Mouse (Mus musculus): ENCODE data around the gene Trpv2. TPM values are rescaled to one million over a fixed set of nuclear protein-coding genes. Genes with fewer than 3 reads are reported as not detected.

The Trpv2 gene
- total RNA-seq, 2 experiments from 2014 or later: 3.4 to 4.2 TPM

DNA sequence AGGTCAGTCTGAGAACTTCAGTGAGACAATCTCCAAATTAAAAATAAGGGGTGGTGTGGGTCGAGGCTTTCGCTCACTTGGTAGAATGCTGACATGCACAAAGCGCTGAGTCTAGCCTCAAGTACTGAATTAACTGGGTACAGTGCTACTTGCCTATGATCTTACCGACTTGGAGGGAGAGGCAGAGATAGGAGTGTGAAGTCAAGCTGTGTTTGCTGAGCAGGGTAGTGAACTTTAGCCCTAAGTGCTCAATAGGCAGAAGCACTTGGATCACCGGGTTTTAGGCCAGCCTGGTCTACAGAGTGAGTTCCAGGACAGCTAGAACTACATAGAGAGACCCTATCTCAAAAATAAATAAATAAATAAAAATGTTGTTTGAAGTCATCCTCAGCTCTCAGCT is 17.1 kb upstream of the Trpv2 start:
- no peak for DNase-seq (ENCODE audit: low spot score in 2 of 2)

DNA sequence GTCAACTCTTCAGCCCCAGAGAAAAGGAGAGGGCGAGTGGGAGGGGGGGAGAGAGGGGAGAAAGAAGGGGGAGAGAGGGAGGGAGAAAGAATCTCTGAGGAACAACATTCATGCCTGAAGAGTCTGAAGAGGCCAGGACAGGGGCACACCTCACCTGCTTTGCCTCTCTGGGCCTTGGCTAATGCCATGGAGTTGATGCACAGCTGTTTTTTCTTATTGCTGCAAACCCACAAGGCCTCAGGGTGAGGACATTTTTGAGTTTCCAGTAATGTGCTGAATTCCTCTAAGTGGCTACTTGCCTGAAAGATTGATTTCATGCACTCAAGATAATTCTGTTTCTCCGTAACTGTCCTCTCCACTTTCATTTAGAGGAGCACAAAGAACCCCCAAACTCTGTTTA is 16.1 kb upstream of the Trpv2 start:
- DNase-seq (ENCODE audit: low spot score in 2 of 2): no peak

DNA sequence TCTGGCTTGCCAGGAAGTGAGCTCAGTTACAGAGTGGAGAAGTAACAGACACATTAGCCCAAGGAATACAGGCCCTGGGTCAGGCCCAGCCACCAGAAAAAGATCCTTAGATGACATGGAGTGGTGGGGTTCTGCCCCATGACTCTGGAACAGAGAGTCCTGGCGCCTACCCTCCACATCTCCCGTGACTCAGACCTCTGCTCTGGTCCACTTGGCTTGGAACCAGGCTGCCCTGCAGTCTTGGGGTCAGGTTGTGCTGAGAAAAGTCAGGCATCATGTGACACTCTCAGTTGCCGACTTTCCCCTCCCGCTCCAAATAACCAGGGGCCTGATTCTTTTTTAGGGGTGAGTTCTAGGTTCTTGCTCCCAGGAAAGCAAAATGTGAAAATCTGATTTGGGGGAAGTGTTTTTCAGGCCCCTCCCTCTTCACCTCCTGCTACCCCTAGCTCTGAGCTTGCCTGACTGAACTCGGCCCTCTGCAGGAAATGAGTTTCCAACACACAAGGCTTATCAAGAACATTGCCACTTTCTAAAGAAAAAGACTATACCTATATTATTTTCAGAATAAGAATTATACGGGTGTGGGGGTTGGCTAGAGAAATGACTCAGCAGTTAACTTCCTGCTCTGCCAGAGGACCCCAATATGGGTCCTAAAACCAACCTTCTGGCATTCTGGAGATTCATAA is 15.2 kb upstream of the Trpv2 start:
- no peak for DNase-seq (ENCODE audit: low spot score in 2 of 2)

DNA sequence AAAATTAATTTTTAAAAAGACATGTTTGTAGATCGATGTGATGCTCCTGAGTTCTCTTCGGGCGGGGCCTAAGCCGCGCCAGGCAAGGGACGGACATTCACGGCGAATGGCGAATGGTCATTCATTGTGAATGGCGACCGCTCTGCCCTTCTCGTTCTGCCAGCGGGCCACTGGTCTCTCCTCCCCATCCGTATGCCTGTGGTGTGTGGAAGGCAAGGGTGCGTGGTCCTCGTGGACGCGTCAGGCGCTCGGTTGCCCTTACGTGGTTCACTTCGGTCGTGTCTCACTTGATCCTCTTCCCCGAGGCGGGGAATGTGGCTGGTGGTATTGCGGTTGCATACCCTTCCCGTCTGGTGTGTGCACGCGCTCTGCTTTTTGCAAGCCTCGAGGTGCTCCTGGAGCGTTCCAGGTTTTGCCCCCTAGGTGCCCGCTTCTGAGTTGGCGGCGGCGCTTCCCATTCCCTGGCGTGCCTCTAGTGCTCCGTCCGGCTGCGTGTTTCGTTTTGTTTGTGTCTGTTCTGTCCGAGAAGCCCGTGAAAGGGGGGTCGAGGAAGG is 13.7 kb upstream of the Trpv2 start:
- no peak for DNase-seq (ENCODE audit: low spot score in 2 of 2)

DNA sequence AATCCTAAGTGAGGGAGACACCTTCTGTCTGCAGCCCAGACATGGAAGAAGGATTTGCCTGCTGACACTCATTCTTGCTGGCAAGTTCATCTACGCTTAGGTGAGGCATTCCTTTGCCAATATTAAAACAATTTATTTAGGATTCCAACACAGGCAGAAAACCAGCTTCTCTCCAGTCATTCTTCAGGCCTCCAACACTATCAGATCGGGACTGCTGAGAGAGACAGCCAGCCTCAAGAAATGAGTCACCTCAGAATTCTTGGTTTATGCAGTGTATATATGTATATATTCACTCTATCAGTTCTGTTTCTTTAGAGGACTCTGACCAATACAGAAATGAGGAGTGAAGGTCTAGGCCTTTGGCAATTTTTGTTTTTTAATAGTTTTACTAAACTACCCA is 10.7 kb upstream of the Trpv2 start:
- DNase-seq (ENCODE audit: low spot score in 2 of 2): no peak

DNA sequence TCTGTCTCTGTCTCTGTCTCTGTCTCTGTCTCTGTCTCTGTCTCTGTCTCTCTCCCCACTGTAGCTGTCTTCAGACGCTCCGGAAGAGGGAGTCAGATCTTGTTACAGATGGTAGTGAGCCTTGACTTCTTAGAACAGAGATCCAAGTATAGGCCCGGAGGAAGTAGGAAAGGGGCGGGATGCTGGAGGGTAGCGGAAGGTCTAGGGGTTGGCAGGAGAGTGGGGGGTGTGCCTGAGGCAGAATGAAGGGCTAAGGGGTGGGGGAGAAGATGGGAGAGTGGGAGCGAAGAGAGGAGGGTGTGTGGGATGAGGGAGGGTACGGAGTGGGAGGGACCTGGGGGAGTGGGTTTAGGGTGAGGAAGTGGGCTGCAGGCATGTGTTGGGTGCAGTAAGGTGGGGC is 8.5 kb upstream of the Trpv2 start:
- no peak for DNase-seq (ENCODE audit: low spot score in 2 of 2)

DNA sequence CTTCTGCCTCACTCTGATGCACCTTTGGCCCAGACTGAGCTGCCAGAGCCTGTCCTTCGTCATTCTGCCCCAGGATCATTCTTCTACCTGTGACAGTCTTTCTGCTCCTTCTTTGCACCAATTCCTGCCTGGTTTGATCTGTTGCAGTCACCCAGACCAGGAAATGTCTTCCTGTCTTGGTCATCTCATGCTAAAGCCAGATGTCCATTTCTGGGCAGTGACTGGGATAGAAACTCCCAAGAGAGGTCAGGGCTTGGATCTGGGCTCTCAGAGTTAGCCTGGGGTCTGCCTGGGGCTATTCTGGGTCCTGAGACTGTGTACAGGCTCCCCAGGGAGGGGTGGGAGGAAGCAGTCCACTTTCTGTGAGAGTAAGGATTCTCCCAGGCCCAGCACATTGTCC is 8.1 kb upstream of the Trpv2 start:
- no peak for DNase-seq (ENCODE audit: low spot score in 2 of 2)

DNA sequence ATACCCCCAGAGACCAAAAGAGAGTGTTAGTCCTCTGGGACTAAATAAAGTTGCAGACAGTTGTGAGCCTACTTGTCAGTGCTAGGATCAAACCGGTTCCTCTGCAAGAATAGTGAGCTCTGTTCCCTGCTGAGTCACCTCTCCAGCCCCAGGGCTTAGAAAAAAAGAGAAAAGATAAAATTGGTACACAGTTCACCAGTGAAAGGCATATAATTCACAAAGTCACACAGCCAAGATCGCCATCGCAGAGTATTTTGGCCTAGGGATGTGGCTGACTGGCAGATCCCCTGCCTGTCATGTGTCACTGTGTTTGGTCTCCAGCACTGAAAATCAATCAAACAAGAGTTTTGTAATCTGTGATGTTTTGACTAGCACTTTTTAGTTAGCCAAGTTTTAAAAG is 6.0 kb upstream of the Trpv2 start:
- DNase-seq (ENCODE audit: low spot score in 2 of 2): no peak

DNA sequence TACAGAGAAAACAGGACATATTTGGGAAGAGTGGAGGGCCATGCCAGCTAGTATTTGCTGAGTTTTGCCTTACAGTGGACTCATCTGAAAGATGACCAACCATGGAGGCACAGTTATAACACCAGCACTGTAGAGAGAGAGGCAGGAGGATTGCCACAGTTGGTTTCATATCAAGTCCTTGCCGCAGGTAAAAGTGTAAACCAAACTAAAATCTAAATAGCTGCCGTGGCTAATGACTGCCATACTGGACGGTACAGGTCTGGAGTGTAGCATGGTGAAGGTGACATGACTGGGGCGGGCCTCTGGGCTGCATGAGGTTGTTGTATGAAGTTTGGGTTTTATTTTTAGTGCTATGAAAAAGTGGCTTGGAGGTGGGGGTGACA is 408 bp downstream of the Trpv2 start:
- no peak for DNase-seq (ENCODE audit: low spot score in 2 of 2)

DNA sequence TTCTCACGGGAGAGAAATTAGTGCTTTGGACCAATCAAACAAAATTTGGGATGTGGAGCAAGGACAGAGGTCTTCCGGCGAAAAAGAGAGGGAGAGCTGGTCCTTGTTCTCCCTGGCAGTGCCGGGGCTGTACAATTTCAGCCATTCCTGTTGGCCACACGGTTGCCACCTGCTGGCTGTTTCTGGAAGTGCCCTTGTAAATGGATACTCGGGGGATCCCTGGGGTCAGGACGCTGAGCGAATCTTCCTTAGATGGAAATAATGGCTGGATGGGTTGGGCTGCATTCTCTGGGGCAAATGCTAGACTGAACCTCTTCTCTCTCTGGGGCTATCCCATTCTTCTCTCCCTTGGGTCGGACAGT is 992 bp downstream of the Trpv2 start:
- DNase-seq (ENCODE audit: low spot score in 2 of 2): peak; percentile 69 to 71

DNA sequence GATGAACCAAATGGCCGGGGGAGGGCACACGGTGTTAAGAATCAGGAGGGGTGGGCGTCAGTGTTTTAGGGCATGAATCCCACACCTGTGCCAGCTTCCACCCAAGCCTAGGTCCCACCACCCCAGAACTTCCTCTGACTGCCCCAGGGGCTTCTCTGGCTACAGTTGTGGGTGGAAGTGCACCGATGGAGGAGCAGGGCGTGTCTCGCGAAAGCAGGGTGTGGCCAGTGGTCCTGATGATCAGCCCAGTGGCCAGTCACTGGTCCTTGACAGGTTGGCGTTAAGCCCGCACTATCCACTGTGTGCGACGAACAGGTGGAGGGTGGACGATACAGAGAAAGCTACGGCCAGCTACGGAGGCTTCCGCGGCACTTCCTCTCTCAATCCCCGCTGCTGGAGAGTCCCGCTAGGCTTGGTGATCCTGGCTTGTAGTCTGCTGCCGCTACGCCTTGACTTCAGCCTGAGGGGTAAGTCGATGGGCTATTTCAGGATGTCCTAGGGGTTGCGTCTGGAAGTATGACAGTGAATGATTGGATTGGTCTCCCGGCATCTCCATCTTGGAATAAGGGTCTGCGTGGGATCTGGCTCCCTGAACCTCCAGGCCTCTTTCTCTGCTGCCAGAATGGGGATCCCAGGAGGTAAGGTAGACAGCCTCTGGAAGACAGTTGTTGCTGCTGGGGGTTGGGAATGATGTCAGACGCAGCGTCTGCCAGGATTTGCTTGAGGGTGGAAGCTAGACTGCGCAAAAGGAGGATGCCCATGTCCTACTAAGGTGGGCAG is 1.6 kb downstream of the Trpv2 start:
- no peak for DNase-seq (ENCODE audit: low spot score in 2 of 2)

DNA sequence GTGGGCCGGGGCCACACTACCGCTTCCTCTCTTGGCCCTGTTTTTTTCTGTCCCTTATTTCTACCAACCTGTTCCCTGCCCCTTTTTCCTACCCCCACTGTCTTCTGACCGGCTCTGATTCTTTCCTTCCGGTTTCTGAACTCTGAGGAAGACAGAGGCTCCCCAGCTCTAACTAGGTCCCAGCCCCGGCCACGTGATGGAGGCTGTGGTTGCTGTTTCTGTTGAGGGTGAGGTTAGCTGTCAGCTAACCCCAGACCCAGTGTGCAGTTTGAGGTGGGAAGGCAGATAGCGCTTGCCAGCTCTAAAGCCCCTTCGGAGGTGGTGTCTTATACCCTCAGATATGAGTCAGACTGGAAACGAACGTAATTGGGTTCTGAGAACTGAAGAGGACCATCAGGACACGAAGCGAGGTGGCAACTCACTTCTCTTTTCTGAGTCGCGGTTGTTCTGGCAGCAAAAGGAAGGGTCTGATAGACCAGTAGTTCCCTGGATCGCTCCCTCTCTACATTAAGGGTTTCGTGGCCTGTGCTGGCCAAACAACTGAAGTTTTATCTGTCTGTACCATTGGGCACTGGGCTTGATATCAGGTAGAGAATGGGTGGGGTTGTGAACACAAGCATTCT is 2.4 kb downstream of the Trpv2 start:
- no peak for DNase-seq (ENCODE audit: low spot score in 2 of 2)

DNA sequence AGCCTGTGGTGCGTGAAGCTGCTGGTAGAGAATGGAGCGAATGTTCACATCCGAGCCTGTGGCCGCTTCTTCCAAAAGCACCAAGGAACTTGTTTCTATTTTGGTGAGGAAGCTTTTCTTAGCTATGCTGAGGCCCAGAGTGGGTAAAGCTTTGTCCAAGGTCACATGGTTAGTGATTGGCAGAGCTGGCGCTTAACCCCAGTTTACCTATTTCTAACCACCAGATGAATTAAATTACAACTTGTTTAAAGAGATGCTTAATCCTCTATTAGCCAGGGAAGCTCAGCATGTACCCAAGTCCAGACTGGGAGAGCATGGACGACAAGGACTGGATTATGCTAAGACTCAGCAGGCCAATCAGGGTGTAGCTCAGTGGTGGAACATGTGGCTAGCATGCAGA is 8.7 kb downstream of the Trpv2 start:
- DNase-seq (ENCODE audit: low spot score in 2 of 2): no peak

DNA sequence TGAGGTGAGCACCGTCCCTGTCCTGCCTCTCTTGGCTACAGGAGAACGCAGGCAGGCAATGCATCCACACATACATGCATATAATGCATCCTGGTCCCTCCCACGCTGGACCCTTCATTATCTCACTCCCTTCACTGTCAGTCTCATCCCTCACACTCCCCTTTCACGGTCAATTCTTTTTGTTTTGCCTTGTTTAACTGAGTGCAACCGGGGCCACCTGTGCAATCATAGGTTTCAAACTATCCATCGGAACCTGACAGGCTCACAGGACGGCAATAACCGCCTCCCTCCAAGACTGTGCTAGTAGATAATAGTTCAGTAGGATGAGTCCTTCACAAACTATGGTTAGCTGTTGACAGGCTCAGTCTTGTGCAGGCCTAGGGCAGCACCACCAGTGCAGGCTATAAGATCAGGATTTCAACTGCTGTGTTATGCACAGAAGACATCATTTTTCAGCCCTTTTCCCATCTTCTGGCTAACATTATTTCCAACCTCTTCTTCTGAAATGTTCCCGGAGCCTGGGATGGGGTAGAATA is 10.5 kb downstream of the Trpv2 start:
- no peak for DNase-seq (ENCODE audit: low spot score in 2 of 2)

DNA sequence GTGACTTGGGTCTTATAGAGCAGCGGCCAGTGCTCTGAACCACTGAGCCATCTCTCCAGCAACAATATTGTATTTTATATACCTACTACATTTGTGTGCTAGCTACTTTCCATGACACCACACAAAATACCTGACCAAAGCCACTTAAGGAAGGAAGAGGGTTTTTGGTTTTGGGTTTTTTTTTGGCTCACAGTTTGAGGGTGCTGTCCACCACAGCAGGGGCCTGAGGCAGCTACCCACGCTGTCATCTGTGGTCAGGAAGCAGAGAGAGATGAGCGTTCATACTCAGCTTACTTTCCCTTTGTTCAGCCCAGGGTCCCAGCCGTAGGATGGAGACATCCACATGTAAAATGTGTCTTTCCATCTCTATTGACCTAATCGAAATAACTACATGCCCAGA is 12.7 kb downstream of the Trpv2 start:
- no peak for DNase-seq (ENCODE audit: low spot score in 2 of 2)

DNA sequence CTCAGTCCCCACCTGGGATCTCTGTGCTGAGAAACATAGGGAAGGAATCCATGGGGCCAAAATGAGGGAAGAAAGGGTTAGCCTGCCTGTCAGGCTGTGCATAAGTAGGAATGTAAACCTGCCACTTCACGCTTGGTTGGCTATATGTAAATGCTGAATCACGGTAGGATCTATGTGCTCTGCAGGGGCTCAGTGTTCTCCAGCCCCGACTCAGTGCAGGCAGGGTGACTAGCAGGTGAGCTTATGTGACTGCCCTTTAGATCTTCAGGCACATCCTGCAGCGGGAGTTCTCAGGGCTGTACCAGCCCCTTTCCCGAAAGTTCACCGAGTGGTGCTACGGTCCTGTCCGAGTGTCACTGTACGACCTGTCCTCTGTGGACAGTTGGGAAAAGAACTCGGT is 15.1 kb downstream of the Trpv2 start:
- no peak for DNase-seq (ENCODE audit: low spot score in 2 of 2)

DNA sequence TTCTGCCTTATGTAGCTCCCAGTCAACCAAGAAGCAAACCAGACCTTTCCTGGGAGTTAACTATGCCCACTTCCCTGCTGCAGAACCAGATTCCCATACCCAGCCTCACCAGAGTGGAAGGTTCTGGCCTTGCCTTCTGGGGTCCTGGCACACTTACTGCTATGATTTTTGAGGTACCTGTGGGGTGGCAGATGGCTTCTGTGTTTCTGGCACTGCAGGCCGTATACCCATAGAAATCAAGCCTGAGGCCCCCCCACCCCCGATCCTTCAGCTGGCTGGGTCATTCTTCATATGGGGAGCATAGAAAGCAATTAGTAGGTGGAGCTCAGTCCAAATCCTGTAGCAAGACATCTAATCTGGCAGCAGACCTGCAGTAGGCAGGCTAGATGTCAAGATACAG is 16.7 kb downstream of the Trpv2 start:
- DNase-seq (ENCODE audit: low spot score in 2 of 2): no peak

DNA sequence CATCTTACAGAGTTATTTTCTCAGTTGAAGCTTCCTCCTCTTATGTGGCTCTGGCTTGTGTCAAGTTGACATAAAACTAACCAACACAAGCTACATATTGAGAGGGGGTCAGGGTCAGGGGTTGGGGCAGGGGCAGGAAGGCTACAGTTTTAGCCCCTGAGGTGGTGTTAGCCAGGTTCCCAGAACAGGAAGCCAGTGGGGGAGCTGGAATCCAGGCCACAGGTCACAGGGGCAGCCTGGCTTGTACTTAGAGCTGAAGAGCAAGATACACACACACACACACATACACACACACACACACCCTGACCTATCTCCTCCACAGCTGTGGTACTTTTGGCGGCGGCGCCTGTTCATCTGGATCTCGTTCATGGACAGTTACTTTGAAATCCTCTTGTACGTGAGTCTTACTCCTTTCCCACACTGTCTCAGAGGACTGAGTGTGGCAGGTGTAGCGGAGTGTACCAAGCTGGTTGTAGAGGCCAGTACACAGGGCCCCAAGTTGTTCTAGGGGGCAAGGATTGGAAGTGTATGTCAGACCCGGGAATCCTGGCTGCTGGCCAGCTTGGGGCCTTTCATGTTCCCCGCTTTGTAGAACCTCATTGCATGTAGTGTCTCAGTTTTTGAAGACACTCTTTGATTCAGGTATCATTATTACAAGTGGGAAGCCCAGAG is 17.8 kb downstream of the Trpv2 start:
- no peak for DNase-seq (ENCODE audit: low spot score in 2 of 2)

DNA sequence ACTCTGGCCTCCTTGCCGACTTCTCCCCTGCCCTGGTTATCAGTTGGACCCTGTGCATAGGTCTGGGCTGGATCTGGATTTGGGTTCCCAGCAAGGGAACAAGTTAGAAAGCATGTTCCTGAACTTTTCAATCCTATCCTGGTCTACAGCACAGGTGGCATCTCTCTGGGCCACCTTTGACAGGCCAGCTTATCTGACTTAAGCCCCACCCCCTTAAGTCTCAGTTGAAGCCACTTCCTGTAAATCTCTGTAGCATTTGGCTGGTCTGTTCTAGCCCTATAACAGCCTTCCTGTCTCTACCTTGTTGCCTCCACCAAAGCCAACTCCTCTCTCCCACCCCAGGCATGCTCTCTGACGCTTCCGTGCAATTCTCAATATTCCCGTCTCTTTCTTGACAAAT is 24.3 kb downstream of the Trpv2 start:
- DNase-seq (ENCODE audit: low spot score in 2 of 2): no peak

DNA sequence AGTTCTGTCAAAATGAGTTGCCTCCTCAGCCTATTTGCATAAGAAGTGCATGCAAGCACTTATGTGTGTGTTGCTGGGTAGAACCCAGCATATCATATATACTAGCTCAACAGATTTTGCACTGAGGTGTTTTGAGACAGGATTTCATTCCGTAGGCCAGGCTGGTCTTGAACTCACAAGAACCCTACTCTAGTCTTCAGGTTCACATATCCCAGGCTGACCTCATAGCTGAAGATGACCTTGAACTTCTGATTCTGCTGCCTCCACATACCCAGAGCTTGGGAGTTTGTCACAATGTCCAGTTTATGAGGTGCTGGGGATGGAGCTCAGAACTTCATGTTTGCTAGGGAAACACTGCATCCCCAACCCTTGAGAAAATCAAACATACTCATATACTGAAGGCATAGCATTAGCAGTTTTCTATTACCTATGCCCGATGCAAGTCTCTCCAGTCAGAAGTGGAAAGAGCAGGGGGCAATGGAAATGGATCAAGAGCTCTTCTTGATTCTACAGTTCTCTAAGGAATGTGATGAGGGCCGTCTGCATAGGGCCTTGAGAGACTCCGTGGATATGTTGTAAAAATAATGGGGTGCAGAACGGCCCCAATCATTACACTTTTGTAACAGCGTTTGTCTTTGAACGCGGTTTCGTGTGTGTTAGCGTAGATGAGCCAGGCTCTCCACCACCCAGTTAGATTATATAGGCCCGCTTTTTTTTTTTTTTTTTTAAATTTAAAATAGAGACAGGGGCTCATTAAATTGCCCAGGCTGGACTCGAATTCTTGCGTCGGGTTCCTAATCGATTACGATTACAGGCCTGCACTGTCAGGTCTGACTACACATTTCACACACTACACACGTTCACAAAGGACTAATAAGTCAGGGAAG is 27.7 kb downstream of the Trpv2 start:
- DNase-seq (ENCODE audit: low spot score in 2 of 2): no peak
